In genomic region chr4:40220437-40220836, GRCm38 (mm10) we compare ENCODE assay signal across 10 mouse cellular contexts. TPM values are rescaled to one million over a fixed set of nuclear protein-coding genes. Genes with fewer than 3 reads are reported as not detected.
DNase-seq lines count a peak whose midpoint lies in the region; ATAC-seq and TF ChIP-seq lines count a peak whose summit lies in the region.
"Had no signal": no experiment of that assay in that cellular context is flagged by ENCODE, and none has a peak within 500 bp of the region (broad histone marks: within the 10 kb centered on the region; RNA-seq: fewer than 3 reads in every experiment).

No protein-coding gene starts in this region.

- peaks cover 58% of the 10 kb centered on the region for H3K36me3 ChIP-seq in E14TG2a.4 (ENCODE audit: insufficient read depth, low read length)
- no peaks in the 10 kb centered on the region for H3K36me3 ChIP-seq in forebrain, embryonic 13.5 days (ENCODE audit: poor library complexity, severe bottlenecking)
- H3K36me3 ChIP-seq in liver, embryonic 11.5 days (ENCODE audit: control insufficient read depth, insufficient read depth, low read length): no peaks in the 10 kb centered on the region
- H3K36me3 ChIP-seq: embryonic facial prominence, embryonic 12.5 days; liver, embryonic 13.5 days had no signal

- peaks cover 11% of the 10 kb centered on the region for H3K9me3 ChIP-seq in E14TG2a.4 (ENCODE audit: low read length)
- no peaks in the 10 kb centered on the region for H3K9me3 ChIP-seq in forebrain, embryonic 13.5 days (replicated peaks)
- no peaks in the 10 kb centered on the region for H3K9me3 ChIP-seq in liver, embryonic 11.5 days (ENCODE audit: control insufficient read depth, low read length)
- H3K9me3 ChIP-seq: embryonic facial prominence, embryonic 12.5 days; liver, embryonic 13.5 days had no signal

- DNase-seq in frontal cortex, adult 2 months (ENCODE audit: extremely low spot score in 1 of 2, low spot score in 1 of 2): no peak
- no peak for DNase-seq in liver, embryonic 11.5 days (ENCODE audit: low spot score)
- DNase-seq in yolk sac, embryonic 10.5 days (ENCODE audit: low spot score): no peak
- no peak for DNase-seq in adrenal gland, postnatal 10 days
- no peak for DNase-seq in urinary bladder, postnatal 10 days (ENCODE audit: low spot score)
- DNase-seq: liver, embryonic 13.5 days had no signal

- H3K27me3 ChIP-seq in E14TG2a.4 (ENCODE audit: insufficient read depth, low read length): no peaks in the 10 kb centered on the region
- H3K27me3 ChIP-seq in forebrain, embryonic 13.5 days: no peaks in the 10 kb centered on the region
- peaks cover 10% of the 10 kb centered on the region for H3K27me3 ChIP-seq in liver, embryonic 11.5 days (replicated peaks; ENCODE audit: control insufficient read depth, insufficient read depth, low read length)
- H3K27me3 ChIP-seq: liver, embryonic 13.5 days had no signal

- peaks cover 59% of the 10 kb centered on the region for H3K4me1 ChIP-seq in E14TG2a.4 (replicated peaks; ENCODE audit: low read depth, low read length)
- no peaks in the 10 kb centered on the region for H3K4me1 ChIP-seq in forebrain, embryonic 13.5 days
- H3K4me1 ChIP-seq in liver, embryonic 11.5 days (replicated peaks; ENCODE audit: control insufficient read depth, insufficient read depth, low read length): no peaks in the 10 kb centered on the region
- H3K4me1 ChIP-seq: embryonic facial prominence, embryonic 12.5 days; liver, embryonic 13.5 days had no signal

- peak; percentile 52; the same call in 1 of the 2 replicates for ATAC-seq in frontal cortex, adult (ENCODE audit: low TSS enrichment)
- 0 out of 2 replicates have a peak, but pooled peaks have one; percentile 38 for ATAC-seq in forebrain, embryonic 13.5 days
- no peak for ATAC-seq in liver, embryonic 11.5 days (replicated peaks; ENCODE audit: low FRiP score)

- no peak overlapping the region for H3K27ac ChIP-seq in forebrain, embryonic 13.5 days
- no peak overlapping the region for H3K27ac ChIP-seq in liver, embryonic 11.5 days (ENCODE audit: low read depth, low read length)
- H3K27ac ChIP-seq: embryonic facial prominence, embryonic 12.5 days; liver, embryonic 13.5 days had no signal

- peak overlapping the region; percentile 17; the same call in 1 of the 2 replicates for H3K9ac ChIP-seq in forebrain, embryonic 13.5 days
- no peak overlapping the region for H3K9ac ChIP-seq in liver, embryonic 11.5 days (ENCODE audit: low read depth, low read length)
- H3K9ac ChIP-seq: embryonic facial prominence, embryonic 12.5 days; liver, embryonic 13.5 days had no signal

- no peak for TF ChIP-seq CTCF in E14TG2a.4 (conservative IDR thresholded peaks at IDR 0.05; ENCODE audit: low read length)

- H3K4me2 ChIP-seq in forebrain, embryonic 13.5 days: peak overlapping the region; percentile 35
- peak overlapping the region; percentile 35 for H3K4me2 ChIP-seq in liver, embryonic 11.5 days
- H3K4me2 ChIP-seq: embryonic facial prominence, embryonic 12.5 days had no signal

- WGBS in forebrain, embryonic 13.5 days: 19% methylated on average over 12 of the region's 12 CpGs
- 18% methylated on average over 12 of the region's 12 CpGs for WGBS in liver, embryonic 11.5 days

- H3K4me3 ChIP-seq in E14TG2a.4 (replicated peaks; ENCODE audit: low read length): peak overlapping the region; percentile 74
- H3K4me3 ChIP-seq in forebrain, embryonic 13.5 days: no peak overlapping the region
- H3K4me3 ChIP-seq in liver, embryonic 11.5 days (ENCODE audit: low read depth, low read length): no peak overlapping the region
- H3K4me3 ChIP-seq: embryonic facial prominence, embryonic 12.5 days; liver, embryonic 13.5 days had no signal

RNA-seq across cellular contexts. Expression of gene Ddx58, which starts 19.2 kb away (rescaled TPM):
- 5.8 and 6.0 TPM in 2 replicates for polyA plus RNA-seq in frontal cortex, adult 2 months (2012; rRNA removed)
- polyA plus RNA-seq in forebrain, embryonic 13.5 days (2015; fragmentation: Nextera tagmentation; extraction: Ambion mirVana): 1.5 and 2.0 TPM in 2 replicates
- 2.5 and 2.9 TPM in 2 replicates for polyA plus RNA-seq in liver, embryonic 11.5 days (2014; fragmentation: Nextera tagmentation; extraction: Ambion mirVana)
- 10 to 100 TPM; 17.5 to 20.9 TPM for total RNA-seq in adrenal gland, postnatal 10 days (2021)

RNA-seq across cellular contexts. Expression of gene Smim27, which starts 48.9 kb away (rescaled TPM):
- 6.1 and 6.9 TPM in 2 replicates for polyA plus RNA-seq in frontal cortex, adult 2 months (2012; rRNA removed)
- 31.6 and 32.4 TPM in 2 replicates for polyA plus RNA-seq in forebrain, embryonic 13.5 days (2015; fragmentation: Nextera tagmentation; extraction: Ambion mirVana)
- polyA plus RNA-seq in liver, embryonic 11.5 days (2014; fragmentation: Nextera tagmentation; extraction: Ambion mirVana): 21.1 and 25.0 TPM in 2 replicates
- 10 to 100 TPM; 34.9 to 46.5 TPM for total RNA-seq in adrenal gland, postnatal 10 days (2021)

RNA-seq across cellular contexts. Expression of gene Topors, which starts 49.2 kb away (rescaled TPM):
- polyA plus RNA-seq in frontal cortex, adult 2 months (2012; rRNA removed): 11.1 and 12.3 TPM in 2 replicates
- 41.1 and 41.6 TPM in 2 replicates for polyA plus RNA-seq in forebrain, embryonic 13.5 days (2015; fragmentation: Nextera tagmentation; extraction: Ambion mirVana)
- polyA plus RNA-seq in liver, embryonic 11.5 days (2014; fragmentation: Nextera tagmentation; extraction: Ambion mirVana): 38.4 and 38.5 TPM in 2 replicates
- total RNA-seq in adrenal gland, postnatal 10 days (2021): 10 to 100 TPM; 23.3 to 27.0 TPM

RNA-seq across cellular contexts. Expression of gene Ndufb6, which starts 58.8 kb away (rescaled TPM):
- polyA plus RNA-seq in frontal cortex, adult 2 months (2012; rRNA removed): 164 and 166 TPM in 2 replicates
- polyA plus RNA-seq in forebrain, embryonic 13.5 days (2015; fragmentation: Nextera tagmentation; extraction: Ambion mirVana): 306 and 322 TPM in 2 replicates
- polyA plus RNA-seq in liver, embryonic 11.5 days (2014; fragmentation: Nextera tagmentation; extraction: Ambion mirVana): 292 and 305 TPM in 2 replicates
- total RNA-seq in adrenal gland, postnatal 10 days (2021): 100 to 1,000 TPM; 482 to 529 TPM
